Mouse (Mus musculus) kidney, adult 2 months (tissue): Measurements from ENCODE around the gene Tmtc1. TPM values are rescaled to one million over a fixed set of nuclear protein-coding genes. Genes with fewer than 3 reads are reported as not detected.
A peak's percentile ranks its signal among the peaks of the same experiment; 100 is the strongest.

ENCODE experiments used
- DNase-seq: peaks from one replicate; pipeline ENCODE4 v3.0.0; 2021
- H3K27ac ChIP-seq: fragments of 200-500 bp; 2 replicates; pipeline ENCODE4 v1.5.1; 2012; ENCODE audit warnings: low read depth, low read length, control low read depth, inconsistent platforms; ENCODE audit not compliant: insufficient read depth
- H3K27me3 ChIP-seq: fragments of 200-500 bp; replicated peaks from 2 replicates; pipeline ENCODE4 v1.6.1; 2012; ENCODE audit warnings: mild to moderate bottlenecking, moderate library complexity, low read length, inconsistent platforms; ENCODE audit not compliant: control insufficient read depth, insufficient read depth
- H3K36me3 ChIP-seq: fragments of 200-500 bp; 2 replicates; pipeline ENCODE4 v1.6.1; 2012; ENCODE audit warnings: mild to moderate bottlenecking, moderate library complexity, low read length, inconsistent platforms; ENCODE audit not compliant: control insufficient read depth, insufficient read depth
- H3K4me1 ChIP-seq: fragments of 200-500 bp; 2 replicates; pipeline ENCODE4 v1.6.1; 2011; ENCODE audit warnings: low read length; ENCODE audit not compliant: control insufficient read depth, insufficient read depth
- H3K4me3 ChIP-seq: fragments of 200-500 bp; 2 replicates; pipeline ENCODE4 v1.5.1; 2011; ENCODE audit warnings: mild to moderate bottlenecking, low read depth, low read length, control low read depth; ENCODE audit not compliant: insufficient read depth
- CTCF ChIP-seq: fragments of 200-500 bp; conservative IDR thresholded peaks from 2 replicates; pipeline ENCODE4 v1.5.1; 2011; ENCODE audit warnings: low read depth, mild to moderate bottlenecking, control low read depth, low read length, moderate library complexity, mixed read lengths; ENCODE audit not compliant: insufficient read depth, insufficient read length
- POLR2A ChIP-seq: fragments of 200-500 bp; IDR thresholded peaks from one replicate; pipeline ENCODE4 v1.6.1; 2011; ENCODE audit warnings: low read depth, low read length, control low read depth
- WGBS: fragments of 180-500 bp; shearing (Covaris S2); methylation state at CpG from one replicate; pipeline ENCODE4 v1.1.7; 2018; 5-methylcytosine and 5-hydroxymethylcytosine counted together
- polyA plus RNA-seq: library from polyadenylated mRNA; depleted of rRNA; stranded (reverse); fragments of >200 nt; gene quantifications from 2 replicates; pipeline ENCODE4 v1.2.3, GENCODE M21; 2012

The Tmtc1 gene
- polyA plus RNA-seq, 1 experiment: 11.0 TPM

DNA sequence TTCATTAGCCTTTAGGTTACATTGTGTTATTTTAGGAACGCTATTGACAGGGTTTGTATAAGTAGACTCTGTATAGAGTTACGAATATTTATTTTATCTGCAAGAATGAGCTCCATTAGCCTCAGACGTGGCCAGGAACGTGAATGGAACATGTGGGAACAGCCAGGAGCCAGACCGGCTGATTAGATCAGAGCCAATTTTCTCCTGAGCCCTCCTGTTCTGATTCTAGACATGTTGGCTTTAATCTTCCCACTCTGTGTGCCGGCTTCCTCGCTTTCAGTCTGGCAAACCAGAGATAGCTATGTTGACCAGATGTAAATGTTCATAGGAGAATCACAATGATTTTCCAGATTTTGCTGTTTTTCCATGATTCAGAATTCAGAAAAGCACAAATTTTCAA lies 22.6 kb downstream of the Tmtc1 start:
- WGBS: 59% methylated on average over 7 of the region's 7 CpGs
- Histone ChIP-seq H3K36me3 (no peaks in the 10 kb centered on the region), H3K4me1 (no peaks in the 10 kb centered on the region), H3K27me3 (no peaks in the 10 kb centered on the region; the same call in 1 of the 2 replicates), H3K4me3 (no peak overlapping the region), H3K27ac (no peak overlapping the region)
- TF ChIP-seq CTCF (no peak), POLR2A (no peak)
- no peak for DNase-seq

DNA sequence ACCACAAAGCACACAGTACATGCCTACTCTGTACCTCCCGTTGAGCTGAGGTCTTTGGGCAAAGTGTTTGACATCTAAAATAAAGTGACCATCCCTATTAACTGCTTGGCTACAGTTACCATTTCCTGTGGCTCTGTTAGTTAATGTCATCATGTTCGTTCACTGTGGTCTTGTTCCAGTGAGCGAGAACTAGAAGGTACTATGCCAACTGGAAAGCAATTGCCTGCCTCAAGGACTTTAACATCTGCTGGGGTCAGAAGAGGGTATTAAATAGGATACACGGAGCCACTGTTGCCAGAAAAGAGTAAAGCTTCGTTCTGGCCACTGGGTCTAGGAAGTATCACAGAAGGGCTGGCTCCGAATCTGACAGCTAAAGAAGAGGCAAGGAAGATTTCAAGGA lies 23.8 kb downstream of the Tmtc1 start:
- TF ChIP-seq CTCF: no peak
- TF ChIP-seq POLR2A: no peak
- no peak overlapping the region for H3K4me3 ChIP-seq
- no peak overlapping the region for H3K27ac ChIP-seq
- no peaks in the 10 kb centered on the region for H3K4me1 ChIP-seq
- H3K36me3 ChIP-seq: no peaks in the 10 kb centered on the region
- DNase-seq: no peak
- no peaks in the 10 kb centered on the region; the same call in 1 of the 2 replicates for H3K27me3 ChIP-seq
- 49% methylated on average over 6 of the region's 6 CpGs for WGBS

DNA sequence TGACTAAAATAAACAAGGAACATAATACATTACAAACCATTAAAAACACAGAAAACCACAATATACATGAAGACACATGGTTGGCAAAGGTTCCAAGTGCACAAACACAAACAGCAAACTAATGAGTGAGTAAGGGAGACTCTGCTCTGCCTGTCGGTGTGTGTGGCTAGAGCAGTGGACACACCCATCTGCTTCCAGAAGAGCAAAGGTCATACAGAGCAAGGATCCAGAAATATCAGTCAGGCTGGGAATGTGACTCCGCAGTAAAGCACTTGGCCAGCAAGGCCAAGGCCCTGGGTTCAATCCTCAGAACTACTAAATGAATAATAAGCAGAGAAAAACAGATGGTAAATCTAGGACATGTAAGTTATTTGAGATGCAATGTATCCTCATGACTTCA lies 27.6 kb downstream of the Tmtc1 start:
- no peaks in the 10 kb centered on the region for H3K4me1 ChIP-seq
- DNase-seq: peak; percentile 31
- H3K27ac ChIP-seq: no peak overlapping the region
- no peak overlapping the region for H3K4me3 ChIP-seq
- H3K27me3 ChIP-seq: no peaks in the 10 kb centered on the region; the same call in 1 of the 2 replicates
- H3K36me3 ChIP-seq: no peaks in the 10 kb centered on the region
- WGBS: 40% methylated on average over 2 of the region's 2 CpGs
- TF ChIP-seq CTCF: no peak
- no peak for TF ChIP-seq POLR2A

DNA sequence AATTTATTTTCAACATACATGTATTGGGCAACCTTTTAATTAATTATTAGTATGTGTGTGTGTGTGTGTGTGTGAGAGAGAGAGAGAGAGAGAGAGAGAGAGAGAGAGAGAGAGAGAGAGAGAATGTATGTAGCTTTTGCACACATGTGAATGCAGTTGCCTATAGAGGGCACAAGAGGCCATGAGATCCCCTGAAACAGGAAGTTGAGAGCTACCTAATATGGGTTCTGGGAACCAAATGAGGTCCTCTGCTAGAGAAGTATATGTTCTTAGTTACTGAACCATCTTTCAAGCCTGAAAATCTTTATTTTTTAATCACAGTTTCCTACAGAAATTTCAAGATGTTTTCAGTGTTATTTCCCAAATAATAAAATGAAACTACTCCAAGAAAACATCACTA lies 30.6 kb downstream of the Tmtc1 start:
- DNase-seq: no peak
- TF ChIP-seq POLR2A (no peak), CTCF (no peak)

DNA sequence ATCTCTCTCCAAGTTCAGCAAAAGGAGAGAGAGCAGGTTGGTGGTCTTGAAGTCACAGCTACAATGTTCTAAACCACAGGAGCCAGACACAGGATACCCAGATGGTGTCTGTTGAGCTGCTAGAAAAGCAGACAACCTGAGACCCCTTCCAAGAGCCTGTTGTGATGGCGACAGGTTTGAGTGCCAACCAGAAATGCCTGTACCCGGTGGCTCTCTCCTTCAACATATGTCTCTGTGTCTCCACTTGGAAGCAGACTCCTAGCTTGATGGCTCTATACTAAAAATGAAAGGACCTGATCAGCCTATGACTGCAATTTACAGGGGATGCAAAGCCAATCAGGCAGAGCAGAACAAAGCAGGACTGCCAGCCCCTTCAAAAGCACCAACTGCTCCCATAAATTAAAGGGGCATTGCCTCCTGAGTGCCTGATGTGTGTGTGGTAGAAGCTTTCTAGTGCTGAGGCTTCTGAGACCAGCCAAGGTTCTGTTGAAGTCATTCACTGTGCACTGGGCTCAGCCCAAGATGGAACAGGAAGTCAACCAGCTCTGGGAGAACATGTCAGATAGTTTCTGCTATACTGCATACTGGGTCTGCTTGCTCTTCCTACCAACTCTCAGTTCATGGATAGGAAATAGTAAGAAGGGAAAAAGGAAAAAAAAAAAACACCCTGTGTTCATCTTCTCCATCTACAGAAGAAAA lies 37.2 kb downstream of the Tmtc1 start:
- WGBS: 69% methylated on average over 2 of the region's 2 CpGs
- H3K4me1 ChIP-seq: 0 out of 2 replicates have a peak, but pooled peaks cover 2% of the 10 kb centered on the region
- no peak overlapping the region for H3K27ac ChIP-seq
- H3K36me3 ChIP-seq: no peaks in the 10 kb centered on the region
- TF ChIP-seq POLR2A (no peak), CTCF (no peak)
- H3K27me3 ChIP-seq: no peaks in the 10 kb centered on the region
- no peak for DNase-seq
- no peak overlapping the region for H3K4me3 ChIP-seq

More for the DNA sequence above, 30.6 kb downstream of the Tmtc1 start:
- Histone ChIP-seq H3K27me3 (no peaks in the 10 kb centered on the region), H3K36me3 (no peaks in the 10 kb centered on the region), H3K4me1 (no peaks in the 10 kb centered on the region), H3K27ac (no peak overlapping the region), H3K4me3 (no peak overlapping the region)

DNA sequence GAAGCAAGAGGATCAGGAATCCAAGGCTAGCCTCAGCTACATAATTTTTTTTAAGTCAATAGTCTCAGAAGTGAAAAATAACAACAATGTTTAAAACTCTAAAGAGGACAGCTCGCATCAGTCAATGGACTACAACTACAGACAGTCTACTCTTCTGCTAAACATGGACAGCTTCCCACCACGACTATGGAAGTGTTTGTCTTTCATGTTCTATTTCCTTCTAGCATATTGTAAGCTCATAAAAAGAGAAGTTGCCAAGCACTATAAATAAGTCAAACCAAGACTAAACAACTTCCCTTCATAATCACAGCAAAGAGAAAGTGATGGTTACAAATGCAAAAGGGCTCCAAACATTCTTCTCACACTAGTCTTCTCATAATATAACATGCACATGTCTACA lies 38.6 kb downstream of the Tmtc1 start:
- Histone ChIP-seq H3K27me3 (no peaks in the 10 kb centered on the region), H3K4me3 (no peak overlapping the region), H3K4me1 (0 out of 2 replicates have a peak, but pooled peaks cover 2% of the 10 kb centered on the region), H3K36me3 (no peaks in the 10 kb centered on the region), H3K27ac (no peak overlapping the region)
- TF ChIP-seq CTCF: no peak
- no peak for TF ChIP-seq POLR2A
- no peak for DNase-seq
- WGBS: 48% methylated on average over 2 of the region's 2 CpGs

DNA sequence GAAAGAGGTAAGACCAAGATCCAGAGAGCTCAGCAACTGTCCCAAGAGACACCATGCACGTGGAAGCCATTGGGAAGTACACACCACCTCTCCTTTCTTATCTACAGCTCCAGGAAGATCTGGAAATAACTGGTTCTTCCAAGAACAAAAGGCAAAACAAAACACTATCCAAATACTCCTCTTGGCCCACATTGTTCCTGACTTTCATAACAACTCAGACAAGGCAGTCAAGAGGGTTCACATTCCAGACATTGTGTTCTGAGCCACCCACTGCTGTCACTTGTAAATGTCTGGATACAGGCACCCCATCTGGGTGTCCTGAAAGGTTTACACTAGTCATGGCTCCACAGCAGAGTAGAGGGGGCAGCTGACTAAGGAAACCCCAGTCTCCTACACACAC lies 39.7 kb downstream of the Tmtc1 start:
- Histone ChIP-seq H3K4me1 (0 out of 2 replicates have a peak, but pooled peaks cover 2% of the 10 kb centered on the region), H3K36me3 (no peaks in the 10 kb centered on the region), H3K27ac (peak overlapping the region; percentile 43), H3K27me3 (no peaks in the 10 kb centered on the region), H3K4me3 (no peak overlapping the region)
- DNase-seq: peak; percentile 75
- TF ChIP-seq POLR2A: no peak
- no peak for TF ChIP-seq CTCF
- 46% methylated on average over 1 of the region's 1 CpGs for WGBS
